Mouse (Mus musculus) liver, postnatal 0 days (tissue): ENCODE measurements around the gene Dph5. TPM values are rescaled to one million over a fixed set of nuclear protein-coding genes. Genes with fewer than 3 reads are reported as not detected.
"Not testable (repeated sequence)": the region's sequence is repeated elsewhere in the genome, so short reads cannot be mapped to it uniquely, and the experiment has no call there.

Source experiments
- ATAC-seq: fragments of 200-750 bp; cut with Nextera tagmentation; 2 replicates; pipeline ENCODE4 v1.8.0; 2017; ENCODE audit warnings: mild to moderate bottlenecking, moderate library complexity
- DNase-seq: peaks from one replicate; pipeline ENCODE4 v3.0.0-alpha.2; 2016
- H3K27ac ChIP-seq: fragments of 300-500 bp; sonication (generic); 2 replicates; pipeline ENCODE4 v1.5.1; 2014; ENCODE audit warnings: antibody characterized with exemption, moderate library complexity, mild to moderate bottlenecking, low read depth
- H3K27me3 ChIP-seq: fragments of 300-500 bp; sonication (generic); 2 replicates; pipeline ENCODE4 v1.6.1; 2014; ENCODE audit warnings: low read length, control low read depth, mixed read lengths; ENCODE audit not compliant: insufficient read depth
- H3K36me3 ChIP-seq: fragments of 300-500 bp; sonication (generic); replicated peaks from 2 replicates; pipeline ENCODE4 v1.6.1; 2014; ENCODE audit warnings: mild to moderate bottlenecking, control low read depth, low read length, moderate library complexity, mixed read lengths; ENCODE audit not compliant: insufficient read depth
- H3K4me1 ChIP-seq: fragments of 300-500 bp; sonication (generic); 2 replicates; pipeline ENCODE4 v1.6.1; 2014; ENCODE audit warnings: antibody characterized with exemption, mild to moderate bottlenecking, control low read depth; ENCODE audit not compliant: insufficient read depth
- H3K4me2 ChIP-seq: fragments of 300-500 bp; sonication (generic); 2 replicates; pipeline ENCODE4 v1.6.1; 2014; ENCODE audit warnings: low read depth, mild to moderate bottlenecking, low read length, moderate library complexity, mixed read lengths
- H3K4me3 ChIP-seq: fragments of 300-500 bp; sonication (generic); 2 replicates; pipeline ENCODE4 v1.5.1; 2014; ENCODE audit warnings: low read depth, low read length
- H3K9ac ChIP-seq: fragments of 300-500 bp; sonication (generic); replicated peaks from 2 replicates; pipeline ENCODE4 v1.6.1; 2014; ENCODE audit warnings: mild to moderate bottlenecking, moderate library complexity
- H3K9me3 ChIP-seq: fragments of 300-500 bp; sonication (generic); 2 replicates; pipeline ENCODE4 v1.6.1; 2016; ENCODE audit warnings: mild to moderate bottlenecking, control low read depth, low read length, mixed read lengths
- CTCF ChIP-seq: sonication (generic); IDR thresholded peaks from 2 replicates; pipeline ENCODE4 v1.5.1; 2016; ENCODE audit warnings: antibody characterized with exemption, low read depth
- EP300 ChIP-seq: IDR thresholded peaks from 2 replicates; pipeline ENCODE4 v1.6.1; 2016; ENCODE audit warnings: antibody characterized with exemption, low read depth, mild to moderate bottlenecking
- WGBS: fragments of 180-500 bp; shearing (Covaris S2); extraction: QIAGEN DNeasy Blood & Tissue Kit; methylation state at CpG from one replicate; pipeline ENCODE4 v1.1.7; 2014; ENCODE audit not compliant: insufficient replicate concordance; 5-methylcytosine and 5-hydroxymethylcytosine counted together
- polyA plus RNA-seq: library from polyadenylated mRNA; unstranded; fragments of >200 nt; fragmentation: Nextera tagmentation; extraction: Ambion mirVana; gene quantifications from 2 replicates; pipeline ENCODE4 v1.2.1, GENCODE M21; 2015

Gene Dph5
- polyA plus RNA-seq, 1 experiment from 2014 or later, result 16.2 TPM

DNA sequence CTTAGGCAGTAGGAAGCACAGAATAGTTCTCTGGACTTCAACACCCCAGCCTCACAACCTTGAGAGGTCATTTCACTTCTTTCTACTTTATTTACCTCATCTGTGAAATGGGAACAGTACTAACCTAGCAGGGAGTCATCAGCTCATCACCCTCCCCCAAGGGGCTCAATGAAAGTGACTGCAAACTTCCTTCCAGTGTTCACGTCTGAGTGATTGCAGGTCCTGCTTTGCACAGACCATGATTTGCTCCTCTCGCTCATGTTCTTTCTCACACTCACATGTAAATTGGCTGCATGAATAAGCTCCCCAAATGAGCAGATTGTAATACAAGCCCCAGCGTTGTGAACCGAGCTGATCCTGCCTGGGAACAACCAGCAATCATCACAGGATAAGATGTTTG, 36.7 kb upstream of the Dph5 start:
- 66% methylated on average over 4 of the region's 4 CpGs for WGBS
- ATAC-seq, result no peak
- no peak overlapping the region for H3K9ac ChIP-seq
- H3K27ac ChIP-seq, result no peak overlapping the region
- no peak for DNase-seq
- no peak for TF ChIP-seq CTCF
- TF ChIP-seq EP300, result no peak
- H3K4me2 ChIP-seq, result no peak overlapping the region
- no peaks in the 10 kb centered on the region for H3K4me1 ChIP-seq
- H3K9me3 ChIP-seq, result no peaks in the 10 kb centered on the region
- H3K4me3 ChIP-seq, result no peak overlapping the region
- no peaks in the 10 kb centered on the region for H3K27me3 ChIP-seq
- H3K36me3 ChIP-seq, result no peaks in the 10 kb centered on the region

DNA sequence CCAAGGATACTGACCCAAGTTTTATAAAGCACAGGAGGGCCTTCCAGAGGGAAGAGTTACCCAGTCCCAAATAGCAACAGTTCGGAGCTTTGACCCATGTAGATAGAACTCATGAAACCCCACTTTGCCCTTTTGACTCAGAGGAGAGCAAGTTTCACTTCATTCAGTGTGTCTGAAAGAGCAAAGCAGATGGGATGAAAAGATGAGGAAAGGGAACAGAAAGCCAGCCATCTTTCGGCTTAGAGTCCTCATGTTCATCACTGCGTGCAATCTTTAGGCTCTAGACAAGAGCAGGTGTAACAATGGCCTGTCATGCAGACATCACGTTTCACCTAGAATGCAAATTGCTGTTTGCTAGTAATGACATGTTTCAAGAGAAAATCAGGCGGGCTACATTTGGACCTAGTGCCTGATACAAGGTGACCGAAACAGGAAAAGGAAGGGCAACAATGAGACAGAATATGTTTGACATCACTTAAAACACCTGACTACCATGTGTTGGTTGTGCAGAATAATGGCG, 32.9 kb upstream of the Dph5 start:
- H3K4me2 ChIP-seq, result no peak overlapping the region
- no peaks in the 10 kb centered on the region for H3K4me1 ChIP-seq
- DNase-seq (no peak), ATAC-seq (no peak)
- H3K36me3 ChIP-seq, result no peaks in the 10 kb centered on the region
- no peak overlapping the region for H3K4me3 ChIP-seq
- H3K27me3 ChIP-seq, result no peaks in the 10 kb centered on the region
- WGBS, result 80% methylated on average over 7 of the region's 7 CpGs
- H3K9ac ChIP-seq, result no peak overlapping the region
- no peaks in the 10 kb centered on the region for H3K9me3 ChIP-seq
- TF ChIP-seq EP300 (no peak), CTCF (no peak)
- no peak overlapping the region for H3K27ac ChIP-seq

DNA sequence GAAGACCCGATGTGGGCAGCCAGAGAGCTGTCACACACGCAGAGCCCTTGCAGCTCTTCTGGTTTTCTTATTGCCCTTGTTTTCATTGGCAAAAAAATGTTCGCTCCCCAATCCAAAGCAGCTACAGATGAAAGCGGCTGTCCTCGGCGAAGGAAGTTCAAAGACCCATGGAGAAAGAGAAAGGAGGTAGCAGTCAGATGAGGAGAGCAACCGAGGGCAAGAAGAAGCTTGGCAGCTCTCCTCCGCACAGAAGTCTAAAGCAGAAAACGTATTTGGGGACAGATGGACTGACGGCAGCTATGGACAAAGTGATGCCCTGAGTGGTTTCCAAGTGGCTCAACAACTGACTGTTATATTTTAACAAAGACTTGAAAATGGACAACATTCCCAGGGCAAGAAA, 32.1 kb upstream of the Dph5 start:
- Histone ChIP-seq H3K36me3 (no peaks in the 10 kb centered on the region), H3K4me3 (no peak overlapping the region), H3K9me3 (no peaks in the 10 kb centered on the region), H3K9ac (no peak overlapping the region), H3K27ac (no peak overlapping the region), H3K4me1 (no peaks in the 10 kb centered on the region), H3K4me2 (no peak overlapping the region), H3K27me3 (no peaks in the 10 kb centered on the region)
- 79% methylated on average over 10 of the region's 10 CpGs for WGBS
- ATAC-seq (no peak), DNase-seq (no peak)
- no peak for TF ChIP-seq CTCF
- TF ChIP-seq EP300, result no peak

DNA sequence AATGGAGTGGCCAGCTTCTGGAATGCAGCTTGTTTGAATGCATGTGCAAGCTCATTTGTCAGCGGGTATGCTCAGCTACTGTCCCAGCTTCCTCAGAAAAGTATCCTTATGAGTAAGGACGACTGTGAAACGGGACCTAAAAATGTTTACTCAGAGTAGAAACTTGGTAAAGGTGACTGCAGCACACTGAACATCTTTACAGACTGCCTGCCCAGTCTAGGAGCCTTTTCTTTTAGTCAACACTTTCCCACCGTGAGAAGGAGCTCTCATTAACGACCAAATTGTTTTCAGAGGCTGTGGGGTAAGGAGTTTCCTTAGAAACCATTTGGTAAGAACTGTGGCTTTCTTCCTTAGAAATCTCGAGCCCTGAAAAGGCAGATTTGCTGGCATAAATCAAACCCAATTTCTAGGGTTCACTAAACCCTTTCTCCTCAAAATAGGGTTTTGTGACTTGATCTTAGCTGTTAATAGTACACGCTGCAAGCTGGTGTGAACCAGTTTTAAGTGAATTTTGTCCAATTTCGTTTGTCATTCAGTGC, 31.1 kb upstream of the Dph5 start:
- H3K27me3 ChIP-seq, result no peaks in the 10 kb centered on the region
- H3K27ac ChIP-seq, result no peak overlapping the region
- WGBS, result 43% methylated on average over 8 of the region's 8 CpGs
- H3K9me3 ChIP-seq, result no peaks in the 10 kb centered on the region
- no peak overlapping the region for H3K9ac ChIP-seq
- ATAC-seq, result no peak
- no peaks in the 10 kb centered on the region for H3K36me3 ChIP-seq
- no peaks in the 10 kb centered on the region for H3K4me1 ChIP-seq
- no peak overlapping the region for H3K4me3 ChIP-seq
- no peak for TF ChIP-seq CTCF
- TF ChIP-seq EP300, result no peak
- no peak for DNase-seq
- H3K4me2 ChIP-seq, result no peak overlapping the region

DNA sequence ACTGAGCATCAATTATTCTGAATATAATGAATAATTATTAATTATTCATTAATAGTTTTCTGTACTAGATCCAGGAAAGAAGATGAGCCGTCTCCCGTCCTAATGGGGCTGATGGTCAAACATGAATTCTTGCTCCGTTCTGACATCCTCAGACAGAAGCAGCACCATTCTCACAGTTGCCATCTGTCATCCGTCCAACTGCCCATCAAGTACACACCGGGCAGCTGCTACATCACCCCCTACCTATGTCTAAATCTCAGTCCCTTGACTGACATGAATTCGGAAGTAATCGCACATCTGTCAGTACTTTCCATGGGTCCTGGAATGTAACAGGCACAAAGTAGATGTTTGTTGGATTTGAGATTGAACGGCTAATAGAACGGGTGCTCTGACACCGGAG, 30.2 kb upstream of the Dph5 start:
- DNase-seq (no peak), ATAC-seq (no peak)
- H3K9ac ChIP-seq, result no peak overlapping the region
- no peaks in the 10 kb centered on the region for H3K4me1 ChIP-seq
- no peaks in the 10 kb centered on the region for H3K27me3 ChIP-seq
- TF ChIP-seq CTCF (no peak), EP300 (no peak)
- H3K4me3 ChIP-seq, result no peak overlapping the region
- no peaks in the 10 kb centered on the region for H3K36me3 ChIP-seq
- no peak overlapping the region for H3K4me2 ChIP-seq
- no peaks in the 10 kb centered on the region for H3K9me3 ChIP-seq
- 88% methylated on average over 10 of the region's 10 CpGs for WGBS
- H3K27ac ChIP-seq, result no peak overlapping the region

DNA sequence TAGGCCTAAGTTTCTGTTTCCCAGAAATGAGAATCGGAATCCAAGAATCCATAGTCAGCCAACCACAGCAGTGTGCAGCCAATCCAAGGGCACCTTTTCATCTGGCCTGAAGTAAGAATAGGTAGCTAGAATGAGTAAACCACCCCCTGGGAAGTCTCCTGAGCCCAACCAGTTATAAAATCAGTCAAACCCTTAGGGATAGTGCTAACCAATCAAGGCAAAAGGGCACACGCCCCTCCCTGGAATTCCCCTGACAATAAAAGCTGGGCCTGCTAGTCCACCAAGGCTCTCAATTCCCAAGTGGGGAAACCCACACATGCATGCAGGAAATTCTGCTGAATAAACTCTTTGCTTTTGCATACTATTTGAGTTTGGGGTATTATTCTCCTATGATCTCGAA, 28.8 kb upstream of the Dph5 start:
- 84% methylated on average over 3 of the region's 3 CpGs for WGBS
- no peaks in the 10 kb centered on the region for H3K36me3 ChIP-seq
- TF ChIP-seq CTCF (no peak), EP300 (no peak)
- H3K9ac ChIP-seq, result no peak overlapping the region
- no peak overlapping the region for H3K27ac ChIP-seq
- no peaks in the 10 kb centered on the region for H3K4me1 ChIP-seq
- no peak overlapping the region for H3K4me2 ChIP-seq
- no peak overlapping the region for H3K4me3 ChIP-seq
- H3K9me3 ChIP-seq, result no peaks in the 10 kb centered on the region
- H3K27me3 ChIP-seq, result no peaks in the 10 kb centered on the region
- ATAC-seq (no peak), DNase-seq (no peak)

DNA sequence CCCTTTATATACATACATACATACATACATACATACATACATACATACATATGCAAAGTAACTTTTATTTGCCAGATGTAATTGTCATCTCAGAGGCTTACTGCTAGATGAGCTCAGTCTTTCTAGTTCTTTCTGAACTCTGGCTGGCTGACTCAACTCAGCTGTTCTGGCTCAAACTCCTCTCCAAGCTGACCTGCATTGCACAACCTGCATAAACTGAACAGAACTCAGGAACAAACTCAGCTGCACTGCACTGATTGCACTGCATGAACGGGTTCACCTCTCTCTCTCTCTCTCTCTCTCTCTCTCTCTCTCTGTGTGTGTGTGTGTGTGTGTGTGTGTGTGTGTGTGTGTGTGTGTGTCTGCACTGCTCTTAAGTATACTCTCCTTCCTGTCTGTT, 26.9 kb upstream of the Dph5 start:
- not testable (repeated sequence) for H3K36me3 ChIP-seq, DNase-seq, H3K4me2 ChIP-seq, ATAC-seq, H3K27me3 ChIP-seq, H3K27ac ChIP-seq, H3K9me3 ChIP-seq, H3K9ac ChIP-seq, H3K4me1 ChIP-seq, H3K4me3 ChIP-seq
- WGBS, result 83% methylated on average over 1 of the region's 1 CpGs
